Comparison of ENCODE assay signal across 9 mouse cellular contexts in the genomic region with DNA sequence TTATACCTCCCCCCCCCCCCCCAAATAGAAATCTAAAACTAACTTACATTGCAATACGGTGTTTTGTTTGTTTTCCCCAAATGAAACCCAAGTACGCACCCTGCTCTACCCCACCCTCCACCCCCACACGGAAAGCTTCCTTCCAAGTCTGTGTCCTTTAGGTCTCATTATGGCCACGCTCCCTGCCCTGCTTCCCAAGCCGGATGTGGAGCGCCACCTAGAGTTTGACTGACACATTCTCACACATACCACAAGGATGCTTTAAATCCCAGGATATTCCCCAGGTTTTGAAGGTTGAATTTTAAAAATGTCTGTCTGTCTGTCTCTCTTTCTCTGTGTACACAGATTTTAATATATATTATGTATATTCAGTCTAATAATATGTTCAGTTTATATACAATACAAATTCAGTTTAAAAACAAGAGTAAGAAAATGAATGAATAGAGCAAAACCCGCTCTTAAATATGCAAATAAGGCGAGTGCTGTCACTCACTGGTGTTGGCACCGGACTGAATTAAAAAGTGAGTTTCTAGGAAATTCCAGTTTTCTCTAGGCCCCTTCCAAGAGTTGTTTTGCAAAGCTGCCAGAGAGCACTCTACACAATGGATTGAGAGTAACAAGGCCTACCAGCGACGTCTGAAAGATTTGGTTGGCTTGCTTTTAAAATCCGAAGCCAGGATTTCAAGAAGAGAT.
DNase-seq lines count a peak whose midpoint lies in the region; ATAC-seq and TF ChIP-seq lines count a peak whose summit lies in the region.
"Had no signal": no experiment of that assay in that cellular context is flagged by ENCODE, and none has a peak within 500 bp of the region (broad histone marks: within the 10 kb centered on the region; RNA-seq: fewer than 3 reads in every experiment).

No protein-coding gene starts in this region.

- H3K27ac ChIP-seq in midbrain, embryonic 14.5 days (replicated peaks; ENCODE audit: low read depth, low read length) = no peak overlapping the region
- H3K27ac ChIP-seq in midbrain, embryonic 16.5 days (ENCODE audit: low read length) = no peak overlapping the region
- no peak overlapping the region for H3K27ac ChIP-seq in heart, postnatal 0 days (ENCODE audit: low read depth)
- H3K27ac ChIP-seq in olfactory bulb, adult 2 months (ENCODE audit: insufficient read depth, low read depth, low read length) = no peak overlapping the region
- H3K27ac ChIP-seq: stomach, embryonic 15.5 days had no signal

- H3K4me2 ChIP-seq in midbrain, embryonic 14.5 days (ENCODE audit: low read length) = no peak overlapping the region
- H3K4me2 ChIP-seq in midbrain, embryonic 16.5 days (ENCODE audit: low read length) = no peak overlapping the region
- H3K4me2 ChIP-seq in heart, postnatal 0 days (ENCODE audit: low read depth, low read length) = no peak overlapping the region
- H3K4me2 ChIP-seq: stomach, embryonic 15.5 days had no signal

- no peaks in the 10 kb centered on the region for H3K27me3 ChIP-seq in midbrain, embryonic 14.5 days (ENCODE audit: control insufficient read depth, insufficient read depth, low read length)
- no peaks in the 10 kb centered on the region for H3K27me3 ChIP-seq in midbrain, embryonic 16.5 days (ENCODE audit: control insufficient read depth, insufficient read depth, low read depth, low read length)
- H3K27me3 ChIP-seq in heart, postnatal 0 days (ENCODE audit: control insufficient read depth, insufficient read depth, low read length) = no peaks in the 10 kb centered on the region
- H3K27me3 ChIP-seq: stomach, embryonic 15.5 days had no signal

- ATAC-seq in midbrain, embryonic 14.5 days (ENCODE audit: low FRiP score, low TSS enrichment) = no peak
- no peak for ATAC-seq in midbrain, embryonic 16.5 days
- peak; percentile 57; the same call in 1 of the 2 replicates for ATAC-seq in heart, postnatal 0 days (ENCODE audit: insufficient read depth, low read depth)

- peak; percentile 79 for DNase-seq in midbrain, embryonic 14.5 days
- DNase-seq in adrenal gland, adult 18-20 months (ENCODE audit: low spot score in 2 of 2) = peak; percentile 69 to 71
- DNase-seq in embryo, embryonic 9.5 days (ENCODE audit: extremely low spot score) = peak; percentile 69
- DNase-seq in heart, postnatal 0 days (ENCODE audit: low spot score) = peak; percentile 49
- peak; percentile 53 to 64 for DNase-seq in layer of hippocampus, postnatal 10 days (ENCODE audit: low spot score in 2 of 2)
- no peak for DNase-seq in B cell, adult 2 months

- H3K4me1 ChIP-seq in midbrain, embryonic 14.5 days (ENCODE audit: control insufficient read depth, insufficient read depth, low read length) = no peaks in the 10 kb centered on the region
- no peaks in the 10 kb centered on the region for H3K4me1 ChIP-seq in midbrain, embryonic 16.5 days (ENCODE audit: control insufficient read depth, insufficient read depth, low read length)
- no peaks in the 10 kb centered on the region for H3K4me1 ChIP-seq in heart, postnatal 0 days (ENCODE audit: control insufficient read depth, insufficient read depth)
- H3K4me1 ChIP-seq in olfactory bulb, adult 2 months (ENCODE audit: control insufficient read depth, insufficient read depth, low read length) = no peaks in the 10 kb centered on the region
- H3K4me1 ChIP-seq: stomach, embryonic 15.5 days had no signal

- 60% methylated on average over 12 of the region's 12 CpGs for WGBS in midbrain, embryonic 14.5 days
- 56% methylated on average over 12 of the region's 12 CpGs for WGBS in midbrain, embryonic 16.5 days
- WGBS in heart, postnatal 0 days = 57% methylated on average over 12 of the region's 12 CpGs
- WGBS in olfactory bulb, adult 2 months = 47% methylated on average over 12 of the region's 12 CpGs

- TF ChIP-seq EP300 in heart, postnatal 0 days (IDR thresholded peaks at IDR 0.05; ENCODE audit: low read depth) = no peak

- no peak overlapping the region for H3K4me3 ChIP-seq in midbrain, embryonic 14.5 days (replicated peaks; ENCODE audit: low read depth, low read length)
- no peak overlapping the region for H3K4me3 ChIP-seq in midbrain, embryonic 16.5 days (ENCODE audit: low read depth, low read length)
- H3K4me3 ChIP-seq in heart, postnatal 0 days (ENCODE audit: low read depth, low read length) = no peak overlapping the region
- no peak overlapping the region for H3K4me3 ChIP-seq in olfactory bulb, adult 2 months (ENCODE audit: insufficient read depth, low read depth, low read length)
- H3K4me3 ChIP-seq: stomach, embryonic 15.5 days had no signal

- no peaks in the 10 kb centered on the region; the same call in 1 of the 2 replicates for H3K9me3 ChIP-seq in midbrain, embryonic 14.5 days (ENCODE audit: control insufficient read depth, low read length)
- H3K9me3 ChIP-seq in midbrain, embryonic 16.5 days (replicated peaks; ENCODE audit: control insufficient read depth, low read length, poor library complexity, severe bottlenecking) = no peaks in the 10 kb centered on the region
- H3K9me3 ChIP-seq in heart, postnatal 0 days (replicated peaks; ENCODE audit: control insufficient read depth, low read length) = no peaks in the 10 kb centered on the region
- H3K9me3 ChIP-seq: stomach, embryonic 15.5 days had no signal

- H3K36me3 ChIP-seq in midbrain, embryonic 14.5 days (ENCODE audit: control insufficient read depth, insufficient read depth, low read length) = no peaks in the 10 kb centered on the region
- no peaks in the 10 kb centered on the region for H3K36me3 ChIP-seq in midbrain, embryonic 16.5 days (ENCODE audit: control insufficient read depth, insufficient read depth, low read length)
- no peaks in the 10 kb centered on the region for H3K36me3 ChIP-seq in heart, postnatal 0 days (replicated peaks; ENCODE audit: control insufficient read depth, insufficient read depth, low read length)
- H3K36me3 ChIP-seq: stomach, embryonic 15.5 days had no signal

- TF ChIP-seq POLR2A in olfactory bulb, adult 2 months (IDR thresholded peaks at IDR 0.05; ENCODE audit: insufficient read depth, low read depth, low read length) = no peak

- H3K9ac ChIP-seq in midbrain, embryonic 14.5 days (replicated peaks; ENCODE audit: low read length) = no peak overlapping the region
- no peak overlapping the region for H3K9ac ChIP-seq in midbrain, embryonic 16.5 days (ENCODE audit: low read depth, low read length)
- no peak overlapping the region for H3K9ac ChIP-seq in heart, postnatal 0 days (replicated peaks; ENCODE audit: low read depth, low read length)
- H3K9ac ChIP-seq: stomach, embryonic 15.5 days had no signal

- TF ChIP-seq CTCF in heart, postnatal 0 days (IDR thresholded peaks at IDR 0.05; ENCODE audit: low read depth) = peak; percentile 77
- TF ChIP-seq CTCF in olfactory bulb, adult 2 months (IDR thresholded peaks at IDR 0.05; ENCODE audit: insufficient read depth, low read depth, low read length) = peak; percentile 31; the same call in 1 of the 2 replicates

Comparison
In these comparisons a context has a peak if more than half of its experiments do, and no peak if none do; other contexts are left out.
1. DNase-seq: peak in midbrain, embryonic 14.5 days (single experiment), adrenal gland, adult 18-20 months (2 of 2), embryo, embryonic 9.5 days (single experiment), heart, postnatal 0 days (single experiment) and layer of hippocampus, postnatal 10 days (2 of 2); none in B cell, adult 2 months (0 of 2).